Mouse (Mus musculus) CH12.LX (cell line): ENCODE measurements at regions not wholly inside any gene's neighbourhood (a gene's known extent, or its start where the extent isn't known, plus 50 kb on each side); places are given as distances from the start of the nearest gene placed in this dataset.

Experiments
- DNase-seq: peaks from one replicate; pipeline ENCODE4 v3.0.0-alpha.2; 2013; ENCODE audit errors: extremely low read depth
- H3K27ac ChIP-seq: 2 replicates; pipeline ENCODE4 v1.5.1; 2012; ENCODE audit warnings: low read depth, mild to moderate bottlenecking, control low read depth, moderate library complexity; ENCODE audit not compliant: insufficient read depth
- H3K27me3 ChIP-seq: replicated peaks from 2 replicates; pipeline ENCODE3; 2012; ENCODE audit warnings: inconsistent platforms
- H3K36me3 ChIP-seq, 2 experiments: replicated peaks in 1 of 2; 2 replicates each; pipeline versions ENCODE3 to v1.6.1; 2012; ENCODE audit warnings: inconsistent platforms in 1 of 2, low read length in 1 of 2, mild to moderate bottlenecking in 1 of 2, mixed read lengths in 1 of 2, moderate library complexity in 1 of 2; ENCODE audit not compliant: control insufficient read depth in 1 of 2, insufficient read depth in 1 of 2
- H3K4me1 ChIP-seq, 2 experiments: 2 replicates each; pipeline ENCODE4 v1.6.1; 2012; ENCODE audit warnings: inconsistent platforms in 1 of 2, moderate library complexity in 1 of 2; ENCODE audit not compliant: insufficient read depth in 2 of 2, control insufficient read depth in 1 of 2
- H3K4me2 ChIP-seq: 2 replicates; pipeline ENCODE4 v1.6.1; 2012; ENCODE audit warnings: low read depth, mild to moderate bottlenecking, control low read depth; ENCODE audit not compliant: poor library complexity, insufficient read depth, severe bottlenecking
- H3K4me3 ChIP-seq, 3 experiments: fragments of 150-350 bp in 1 of 3; sonication (generic) in 1 of 3; replicated peaks in 1 of 3; 2 replicates each; pipeline versions ENCODE3 to v1.5.1; 2011 to 2012; ENCODE audit warnings: low read depth in 2 of 3, low read length in 2 of 3, mild to moderate bottlenecking in 2 of 3, moderate library complexity in 2 of 3, control low read depth in 1 of 3, improper control_type of control experiment in 1 of 3, inconsistent platforms in 1 of 3, mixed read lengths in 1 of 3; ENCODE audit not compliant: poor library complexity in 1 of 3
- H3K79me2 ChIP-seq: replicated peaks from 2 replicates; pipeline ENCODE4 v1.6.1; 2012; ENCODE audit warnings: mild to moderate bottlenecking, moderate library complexity; ENCODE audit not compliant: control insufficient read depth, poor library complexity, insufficient read depth, severe bottlenecking; ENCODE audit errors: extremely low read depth
- H3K9ac ChIP-seq: 2 replicates; pipeline ENCODE4 v1.6.1; 2012; ENCODE audit warnings: low read depth, mild to moderate bottlenecking, control low read depth, moderate library complexity; ENCODE audit not compliant: insufficient read depth
- H3K9me3 ChIP-seq: replicated peaks from 2 replicates; pipeline ENCODE3; 2012; ENCODE audit warnings: low read length, inconsistent platforms, mixed read lengths
- BHLHE40 ChIP-seq: IDR thresholded peaks from 2 replicates; pipeline ENCODE4 v1.6.1; 2011; ENCODE audit warnings: mild to moderate bottlenecking, low read depth, low read length, improper control_type of control experiment
- CHD1 ChIP-seq: IDR thresholded peaks from 2 replicates; pipeline ENCODE4 v1.6.1; 2012; ENCODE audit warnings: low read depth, low read length, improper control_type of control experiment, inconsistent platforms
- CHD2 ChIP-seq: IDR thresholded peaks from 2 replicates; pipeline ENCODE4 v1.6.1; 2011; ENCODE audit warnings: low read length, improper control_type of control experiment
- CTCF ChIP-seq, 2 experiments: IDR thresholded peaks in 1 of 2; conservative IDR thresholded peaks in 1 of 2; 2 replicates each; pipeline ENCODE4 v1.5.1; 2011 to 2012; ENCODE audit warnings: low read depth in 2 of 2, low read length in 2 of 2, improper control_type of control experiment in 1 of 2, inconsistent platforms in 1 of 2, mild to moderate bottlenecking in 1 of 2, moderate library complexity in 1 of 2
- ELF1 ChIP-seq: IDR thresholded peaks from 2 replicates; pipeline ENCODE4 v1.6.1; 2014; ENCODE audit warnings: low read depth, mild to moderate bottlenecking, inconsistent platforms, low read length, improper control_type of control experiment
- EP300 ChIP-seq: IDR thresholded peaks from 2 replicates; pipeline ENCODE4 v1.6.1; 2011; ENCODE audit warnings: low read length, improper control_type of control experiment
- ETS1 ChIP-seq: conservative IDR thresholded peaks from 2 replicates; pipeline ENCODE4 v1.6.1; 2012; ENCODE audit warnings: low read depth, mild to moderate bottlenecking, inconsistent platforms, low read length, improper control_type of control experiment, moderate library complexity
- HCFC1 ChIP-seq: IDR thresholded peaks from 2 replicates; pipeline ENCODE4 v1.6.1; 2012; ENCODE audit warnings: low read depth, mild to moderate bottlenecking, inconsistent platforms, low read length, improper control_type of control experiment
- JUN ChIP-seq: IDR thresholded peaks from 2 replicates; pipeline ENCODE4 v1.6.1; 2011; ENCODE audit warnings: low read depth, mild to moderate bottlenecking, low read length, improper control_type of control experiment, moderate library complexity; ENCODE audit not compliant: insufficient read depth
- JUND ChIP-seq: conservative IDR thresholded peaks from 2 replicates; pipeline ENCODE4 v1.6.1; 2011; ENCODE audit warnings: low read depth, low read length, improper control_type of control experiment
- KAT2A ChIP-seq: IDR thresholded peaks from 2 replicates; pipeline ENCODE4 v1.6.1; 2012; ENCODE audit warnings: low read length, improper control_type of control experiment, inconsistent platforms; ENCODE audit not compliant: insufficient replicate concordance
- MAFK ChIP-seq: IDR thresholded peaks from 2 replicates; pipeline ENCODE4 v1.6.1; 2011; ENCODE audit warnings: low read length, improper control_type of control experiment; ENCODE audit not compliant: insufficient replicate concordance
- MAX ChIP-seq: IDR thresholded peaks from 2 replicates; pipeline ENCODE4 v1.6.1; 2011; ENCODE audit warnings: low read length, improper control_type of control experiment
- NELFE ChIP-seq: IDR thresholded peaks from 2 replicates; pipeline ENCODE4 v1.6.1; 2011; ENCODE audit warnings: low read depth, low read length, improper control_type of control experiment
- NRF1 ChIP-seq: IDR thresholded peaks from 2 replicates; pipeline ENCODE4 v1.6.1; 2014; ENCODE audit warnings: low read depth, mild to moderate bottlenecking, inconsistent platforms, low read length, improper control_type of control experiment, moderate library complexity
- PAX5 ChIP-seq: IDR thresholded peaks from 2 replicates; pipeline ENCODE4 v1.6.1; 2012; ENCODE audit warnings: low read length, inconsistent platforms, mixed read lengths
- RAD21 ChIP-seq: IDR thresholded peaks from 2 replicates; pipeline ENCODE4 v1.6.1; 2011; ENCODE audit warnings: low read depth, mild to moderate bottlenecking, low read length, improper control_type of control experiment, moderate library complexity
- RCOR1 ChIP-seq: conservative IDR thresholded peaks from 2 replicates; pipeline ENCODE4 v1.6.1; 2012; ENCODE audit warnings: low read depth, mild to moderate bottlenecking, inconsistent platforms, low read length, improper control_type of control experiment
- SMC3 ChIP-seq: IDR thresholded peaks from 2 replicates; pipeline ENCODE4 v1.6.1; 2011; ENCODE audit warnings: low read depth, low read length, improper control_type of control experiment
- TBP ChIP-seq: conservative IDR thresholded peaks from 2 replicates; pipeline ENCODE4 v1.6.1; 2011; ENCODE audit warnings: low read depth, low read length, improper control_type of control experiment
- USF1 ChIP-seq: IDR thresholded peaks from 2 replicates; pipeline ENCODE4 v1.6.1; 2014; ENCODE audit warnings: low read depth, mild to moderate bottlenecking, inconsistent platforms, low read length, improper control_type of control experiment
- USF2 ChIP-seq: conservative IDR thresholded peaks from 2 replicates; pipeline ENCODE4 v1.6.1; 2011; ENCODE audit warnings: low read depth, low read length, improper control_type of control experiment
- ZMIZ1 ChIP-seq: IDR thresholded peaks from 2 replicates; pipeline ENCODE4 v1.6.1; 2012; ENCODE audit warnings: low read depth, mild to moderate bottlenecking, inconsistent platforms, low read length, improper control_type of control experiment
- ZNF384 ChIP-seq: IDR thresholded peaks from 2 replicates; pipeline ENCODE4 v1.6.1; 2012; ENCODE audit warnings: low read depth, low read length, improper control_type of control experiment, inconsistent platforms
- dilution Hi-C: fragments of 300-500 bp; cut with MboI; formaldehyde crosslinking; loops from 2 replicates; pipeline ENCODE4 v1.14.3; 2020; ENCODE audit warnings: low sequenced_read_pairs; ENCODE audit not compliant: extremely low pct_unique_long_range_greater_than_20kb, extremely low pct_ligation_motif_present
- in situ Hi-C: fragments of 300-500 bp; cut with MboI; formaldehyde crosslinking; loops from 3 replicates; pipeline ENCODE4 v1.14.3; 2019; ENCODE audit warnings: low sequenced_read_pairs, low pct_ligation_motif_present, low pct_unique_long_range_greater_than_20kb, mixed read lengths

DNA sequence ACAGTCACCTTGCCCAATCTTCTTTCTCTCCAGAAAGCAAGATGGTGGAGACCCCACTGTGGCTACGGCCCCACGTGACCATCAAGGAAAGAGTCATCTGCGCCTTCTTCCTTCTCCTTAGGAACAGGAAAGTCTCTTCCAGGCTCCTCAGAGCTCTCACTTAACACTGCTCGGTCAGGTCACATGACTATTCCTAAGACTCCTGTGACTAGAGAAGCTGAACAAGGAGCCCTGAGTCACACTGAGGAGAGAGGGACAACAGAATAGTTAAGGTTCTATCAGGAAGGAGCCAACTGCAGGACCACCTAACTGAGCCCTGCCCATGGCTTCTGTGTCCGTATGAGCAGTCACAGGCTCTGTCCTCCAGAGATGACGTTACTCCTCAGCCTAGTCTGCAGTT, 75.8 kb downstream of the Cdc7 start:
- H3K4me3 ChIP-seq = no peak overlapping the region
- dilution Hi-C loops = no loop called here
- H3K4me1 ChIP-seq = peaks cover 0 to 11% of the 10 kb centered on the region in 2 experiments; a peak in 2 of 4 replicates
- H3K9me3 ChIP-seq = peaks cover 4% of the 10 kb centered on the region
- H3K4me2 ChIP-seq = no peak overlapping the region
- no peak for DNase-seq
- no peak for TF ChIP-seq PAX5
- no peak for TF ChIP-seq TBP
- no peak for TF ChIP-seq CHD2
- no peak for TF ChIP-seq ELF1
- no peak for TF ChIP-seq NRF1
- TF ChIP-seq ETS1 = no peak
- TF ChIP-seq CHD1 = no peak
- TF ChIP-seq SMC3 = no peak
- TF ChIP-seq JUND = no peak
- H3K36me3 ChIP-seq = no peaks in the 10 kb centered on the region
- H3K79me2 ChIP-seq = no peaks in the 10 kb centered on the region
- no peak overlapping the region for H3K27ac ChIP-seq
- no peaks in the 10 kb centered on the region for H3K27me3 ChIP-seq
- in situ Hi-C loops = no loop called here
- H3K9ac ChIP-seq = no peak overlapping the region

DNA sequence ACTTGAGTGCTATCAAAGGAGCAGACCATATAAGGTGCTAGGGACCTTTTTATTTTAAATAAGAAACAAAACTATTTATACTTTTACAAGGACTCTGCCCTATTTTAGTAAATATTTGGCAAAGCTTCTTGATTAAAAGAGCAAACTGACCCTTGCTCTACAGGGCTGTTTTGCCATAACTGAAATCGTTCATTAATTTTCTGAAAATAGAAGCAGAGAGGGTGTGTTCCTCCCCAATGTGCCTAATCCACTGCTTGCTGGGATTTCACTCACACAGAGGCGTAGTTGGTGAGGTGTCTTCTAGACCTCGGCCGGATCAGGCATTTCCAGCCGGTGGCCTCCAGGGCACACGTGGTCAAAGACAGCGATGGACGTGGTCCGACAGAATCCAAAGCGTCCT, 76.4 kb downstream of the Cdc7 start:
- H3K79me2 ChIP-seq = no peaks in the 10 kb centered on the region
- no peak overlapping the region for H3K27ac ChIP-seq
- TF ChIP-seq HCFC1 (no peak), ZMIZ1 (no peak), ZNF384 (no peak), TBP (no peak)
- in situ Hi-C loops (no loop called here), dilution Hi-C loops (no loop called here)
- H3K36me3 ChIP-seq = no peaks in the 10 kb centered on the region
- no peak overlapping the region for H3K4me2 ChIP-seq
- no peaks in the 10 kb centered on the region for H3K27me3 ChIP-seq
- peaks cover 4% of the 10 kb centered on the region for H3K9me3 ChIP-seq
- DNase-seq = no peak
- H3K4me3 ChIP-seq = no peak overlapping the region
- peaks cover 0 to 11% of the 10 kb centered on the region in 2 experiments; a peak in 2 of 4 replicates for H3K4me1 ChIP-seq
- no peak overlapping the region for H3K9ac ChIP-seq

DNA sequence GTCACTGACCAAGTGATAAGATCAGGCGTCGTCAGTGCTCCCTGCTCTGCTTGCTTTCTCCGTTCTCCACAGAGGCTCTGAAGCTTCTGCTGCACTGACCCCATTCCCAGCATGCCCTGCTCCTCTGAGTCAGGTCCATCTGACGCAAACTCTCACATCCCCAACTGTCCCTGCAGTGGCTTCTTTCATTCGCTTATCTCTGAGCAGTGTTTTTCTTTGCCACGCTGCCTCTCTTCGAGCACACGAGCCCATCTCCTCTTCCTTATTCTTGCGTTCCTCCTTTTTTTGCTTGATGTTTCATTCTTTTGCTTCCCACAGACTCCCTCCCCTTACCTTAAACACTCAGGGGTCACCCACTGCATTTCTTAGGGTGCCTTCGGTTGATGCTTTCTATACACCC, 81.0 kb downstream of the Cdc7 start:
- Histone ChIP-seq H3K9ac (no peak overlapping the region), H3K36me3 (no peaks in the 10 kb centered on the region), H3K79me2 (no peaks in the 10 kb centered on the region), H3K27me3 (no peaks in the 10 kb centered on the region), H3K4me3 (no peak overlapping the region), H3K27ac (no peak overlapping the region), H3K4me1 (no peaks in the 10 kb centered on the region), H3K4me2 (no peak overlapping the region), H3K9me3 (no peaks in the 10 kb centered on the region)
- TF ChIP-seq ETS1 = no peak
- no peak for TF ChIP-seq JUN
- TF ChIP-seq BHLHE40 = no peak
- no peak for TF ChIP-seq USF1
- no peak for TF ChIP-seq ELF1
- TF ChIP-seq RAD21 = no peak
- TF ChIP-seq NRF1 = no peak
- no peak for TF ChIP-seq NELFE
- no peak for TF ChIP-seq PAX5
- no peak for TF ChIP-seq MAX
- no peak for TF ChIP-seq EP300
- TF ChIP-seq USF2 = no peak
- TF ChIP-seq CTCF (conservative IDR thresholded peaks at IDR 0.05 in 1 of 2, IDR thresholded peaks at IDR 0.05 in 1 of 2; ENCODE audit: low read depth in 2 of 2, low read length in 2 of 2) = no peak
- no peak for TF ChIP-seq HCFC1
- TF ChIP-seq RCOR1 = no peak
- TF ChIP-seq MAFK = no peak
- no peak for TF ChIP-seq KAT2A
- in situ Hi-C loops (no loop called here), dilution Hi-C loops (no loop called here)
- no peak for DNase-seq
